Mouse (Mus musculus) liver, postnatal 0 days (tissue): ENCODE results near the gene Bri3bp. TPM values are rescaled to one million over a fixed set of nuclear protein-coding genes. Genes with fewer than 3 reads are reported as not detected.

Experiments
- ATAC-seq: fragments of 200-750 bp; cut with Nextera tagmentation; 2 replicates; pipeline ENCODE4 v1.8.0; 2017; ENCODE audit warnings: mild to moderate bottlenecking, moderate library complexity
- DNase-seq: peaks from one replicate; pipeline ENCODE4 v3.0.0-alpha.2; 2016
- H3K27ac ChIP-seq: fragments of 300-500 bp; sonication (generic); 2 replicates; pipeline ENCODE4 v1.5.1; 2014; ENCODE audit warnings: antibody characterized with exemption, moderate library complexity, mild to moderate bottlenecking, low read depth
- H3K27me3 ChIP-seq: fragments of 300-500 bp; sonication (generic); 2 replicates; pipeline ENCODE4 v1.6.1; 2014; ENCODE audit warnings: low read length, control low read depth, mixed read lengths; ENCODE audit not compliant: insufficient read depth
- H3K36me3 ChIP-seq: fragments of 300-500 bp; sonication (generic); replicated peaks from 2 replicates; pipeline ENCODE4 v1.6.1; 2014; ENCODE audit warnings: mild to moderate bottlenecking, control low read depth, low read length, moderate library complexity, mixed read lengths; ENCODE audit not compliant: insufficient read depth
- H3K4me1 ChIP-seq: fragments of 300-500 bp; sonication (generic); 2 replicates; pipeline ENCODE4 v1.6.1; 2014; ENCODE audit warnings: antibody characterized with exemption, mild to moderate bottlenecking, control low read depth; ENCODE audit not compliant: insufficient read depth
- H3K4me2 ChIP-seq: fragments of 300-500 bp; sonication (generic); 2 replicates; pipeline ENCODE4 v1.6.1; 2014; ENCODE audit warnings: low read depth, mild to moderate bottlenecking, low read length, moderate library complexity, mixed read lengths
- H3K4me3 ChIP-seq: fragments of 300-500 bp; sonication (generic); 2 replicates; pipeline ENCODE4 v1.5.1; 2014; ENCODE audit warnings: low read depth, low read length
- H3K9ac ChIP-seq: fragments of 300-500 bp; sonication (generic); replicated peaks from 2 replicates; pipeline ENCODE4 v1.6.1; 2014; ENCODE audit warnings: mild to moderate bottlenecking, moderate library complexity
- H3K9me3 ChIP-seq: fragments of 300-500 bp; sonication (generic); 2 replicates; pipeline ENCODE4 v1.6.1; 2016; ENCODE audit warnings: mild to moderate bottlenecking, control low read depth, low read length, mixed read lengths
- CTCF ChIP-seq: sonication (generic); IDR thresholded peaks from 2 replicates; pipeline ENCODE4 v1.5.1; 2016; ENCODE audit warnings: antibody characterized with exemption, low read depth
- EP300 ChIP-seq: IDR thresholded peaks from 2 replicates; pipeline ENCODE4 v1.6.1; 2016; ENCODE audit warnings: antibody characterized with exemption, low read depth, mild to moderate bottlenecking
- WGBS: fragments of 180-500 bp; shearing (Covaris S2); extraction: QIAGEN DNeasy Blood & Tissue Kit; methylation state at CpG from one replicate; pipeline ENCODE4 v1.1.7; 2014; ENCODE audit not compliant: insufficient replicate concordance; 5-methylcytosine and 5-hydroxymethylcytosine counted together
- polyA plus RNA-seq: library from polyadenylated mRNA; unstranded; fragments of >200 nt; fragmentation: Nextera tagmentation; extraction: Ambion mirVana; gene quantifications from 2 replicates; pipeline ENCODE4 v1.2.1, GENCODE M21; 2015

Bri3bp gene
- polyA plus RNA-seq, 1 experiment from 2014 or later: 20.9 TPM

DNA sequence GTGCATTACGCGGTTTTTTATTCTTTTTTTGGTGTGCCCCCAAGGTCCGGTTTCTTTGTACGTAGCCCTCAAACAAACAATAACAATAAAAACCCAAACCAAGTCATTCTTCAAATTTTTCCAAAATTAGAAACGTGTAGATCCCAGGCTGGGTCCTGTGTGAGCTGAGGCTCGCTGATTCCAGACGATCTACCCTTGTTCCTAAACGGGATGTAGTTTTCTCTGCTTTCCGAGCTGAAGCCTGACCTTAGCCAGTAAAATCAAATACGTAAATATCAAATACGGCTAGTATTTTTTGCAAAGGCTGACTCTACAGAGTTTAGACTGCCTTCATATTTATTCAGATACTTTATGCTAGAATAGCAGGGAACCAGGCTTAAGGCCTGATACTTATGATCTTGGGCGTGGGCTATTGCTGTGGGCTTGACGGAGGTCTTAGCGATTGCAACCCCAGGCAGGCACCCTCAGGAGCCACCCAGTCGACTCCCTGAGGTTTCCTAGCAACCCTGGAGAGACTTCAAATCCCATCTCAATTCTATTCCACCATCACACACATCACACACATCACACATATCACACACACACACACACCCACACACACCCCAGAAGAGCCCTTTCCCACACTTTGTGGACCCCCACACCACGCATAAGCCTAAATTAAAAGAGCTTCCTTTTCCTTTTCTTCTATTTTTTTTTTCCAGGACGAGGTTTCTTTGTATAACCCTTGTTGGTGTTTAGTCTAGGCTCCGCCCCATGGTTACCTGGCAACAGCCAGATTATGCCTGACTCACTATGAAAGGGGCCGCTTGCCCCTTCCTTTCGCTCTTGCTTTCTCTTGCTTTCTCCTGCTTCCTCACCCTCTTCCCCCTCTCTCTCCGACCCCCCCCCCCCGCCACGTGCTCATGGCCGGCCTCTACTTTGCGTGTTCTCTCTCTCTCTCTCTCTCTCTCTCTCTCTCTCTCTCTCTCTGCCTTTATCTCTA lies 47.5 kb upstream of the Bri3bp start:
- peaks cover 37% of the 10 kb centered on the region for H3K4me1 ChIP-seq
- no peaks in the 10 kb centered on the region for H3K36me3 ChIP-seq
- peak overlapping the region; percentile 40 for H3K4me3 ChIP-seq
- peak overlapping the region; percentile 70 for H3K4me2 ChIP-seq
- no peaks in the 10 kb centered on the region for H3K27me3 ChIP-seq
- peak overlapping the region; percentile 100 for H3K27ac ChIP-seq
- no peak for TF ChIP-seq CTCF
- H3K9me3 ChIP-seq: no peaks in the 10 kb centered on the region
- H3K9ac ChIP-seq: peak overlapping the region; percentile 63
- peak; percentile 87 for DNase-seq
- ATAC-seq: no peak
- WGBS: 8% methylated on average over 24 of the region's 25 CpGs

DNA sequence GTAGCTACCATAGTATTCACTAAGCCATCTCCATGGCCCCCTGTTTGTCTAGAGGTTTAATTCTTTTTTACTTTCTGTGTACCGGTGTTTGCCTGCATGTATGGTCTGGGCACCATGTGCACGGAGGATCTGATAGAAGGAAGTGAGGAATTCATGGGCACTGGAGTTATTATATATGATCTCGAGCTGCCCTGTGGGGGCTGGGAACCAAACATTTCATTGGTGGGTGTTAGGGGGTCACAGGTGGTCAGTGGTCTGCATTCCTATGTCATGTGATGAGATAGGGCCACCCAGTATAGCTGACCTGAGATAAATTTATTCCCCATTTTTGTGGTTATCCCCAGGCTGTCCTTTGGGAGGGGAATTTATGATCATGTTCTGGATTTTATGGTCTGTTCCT lies 46.4 kb upstream of the Bri3bp start:
- Histone ChIP-seq H3K9me3 (no peaks in the 10 kb centered on the region), H3K4me3 (no peak overlapping the region), H3K4me2 (peak overlapping the region; percentile 70; the same call in 1 of the 2 replicates), H3K9ac (no peak overlapping the region), H3K27ac (peak overlapping the region; percentile 100; the same call in 1 of the 2 replicates), H3K4me1 (peaks cover 37% of the 10 kb centered on the region), H3K36me3 (no peaks in the 10 kb centered on the region), H3K27me3 (no peaks in the 10 kb centered on the region)
- no peak for DNase-seq
- TF ChIP-seq EP300 (no peak), CTCF (no peak)
- 42% methylated on average over 3 of the region's 3 CpGs for WGBS
- no peak for ATAC-seq

- Histone ChIP-seq H3K27me3 (no peaks in the 10 kb centered on the region), H3K4me3 (no peak overlapping the region), H3K4me2 (no peak overlapping the region), H3K36me3 (no peaks in the 10 kb centered on the region), H3K4me1 (peaks cover 4% of the 10 kb centered on the region), H3K9me3 (no peaks in the 10 kb centered on the region), H3K9ac (no peak overlapping the region), H3K27ac (no peak overlapping the region)
- DNase-seq (no peak), ATAC-seq (no peak)
- 44% methylated on average over 7 of the region's 7 CpGs for WGBS
- TF ChIP-seq CTCF: no peak
- no peak for TF ChIP-seq EP300
Observed at GRCm38 (mm10) chr5:125400903-125401302, 40.5 kb upstream of the Bri3bp start.

DNA sequence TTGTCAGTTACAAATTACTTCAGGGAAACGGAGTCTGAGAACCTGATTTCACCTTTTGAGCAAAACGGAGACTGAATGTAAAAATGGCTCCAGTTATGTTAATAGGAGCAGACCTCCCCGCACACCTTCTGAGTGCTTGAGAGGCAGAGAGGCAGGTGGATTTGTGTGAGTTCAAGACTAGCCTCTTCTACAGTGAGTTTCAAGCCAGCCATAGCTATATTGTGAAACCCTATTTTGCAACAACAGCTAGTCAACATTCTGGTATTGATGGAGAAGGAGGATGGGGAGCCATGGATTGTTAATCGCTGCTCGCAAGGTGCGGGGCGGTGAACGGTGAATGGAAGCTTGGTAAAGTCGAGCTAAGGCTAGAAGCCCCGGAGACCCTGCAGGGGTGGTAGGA lies 38.9 kb upstream of the Bri3bp start:
- H3K4me2 ChIP-seq: peak overlapping the region; percentile 90
- H3K36me3 ChIP-seq: no peaks in the 10 kb centered on the region
- no peak for TF ChIP-seq EP300
- TF ChIP-seq CTCF: no peak
- ATAC-seq (peak; percentile 18; the same call in 1 of the 2 replicates), DNase-seq (no peak)
- WGBS: 49% methylated on average over 10 of the region's 10 CpGs
- H3K4me3 ChIP-seq: peak overlapping the region; percentile 24
- no peaks in the 10 kb centered on the region for H3K27me3 ChIP-seq
- no peaks in the 10 kb centered on the region for H3K9me3 ChIP-seq
- H3K4me1 ChIP-seq: peaks cover 17% of the 10 kb centered on the region
- peak overlapping the region; percentile 33 for H3K9ac ChIP-seq
- peak overlapping the region; percentile 74 for H3K27ac ChIP-seq

DNA sequence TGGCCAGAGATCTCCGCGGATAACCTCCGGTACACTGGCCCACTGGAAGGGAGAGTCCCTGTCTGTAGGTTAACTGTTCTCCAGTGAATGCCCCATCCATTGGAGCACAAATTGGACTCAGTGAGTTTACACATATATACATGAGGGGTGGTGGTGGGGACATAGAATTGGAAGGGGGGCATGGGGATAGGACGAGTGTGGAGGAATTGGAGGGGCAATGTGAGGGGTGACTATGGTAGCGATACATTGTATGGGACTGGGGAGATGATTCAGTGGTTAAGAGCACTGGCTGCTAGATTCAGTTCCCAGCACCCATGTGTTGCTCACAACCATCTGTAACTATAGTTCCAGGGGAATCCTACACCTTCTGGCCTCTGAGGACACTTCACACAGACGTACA lies 38.4 kb upstream of the Bri3bp start:
- H3K27ac ChIP-seq: peak overlapping the region; percentile 74
- H3K9ac ChIP-seq: peak overlapping the region; percentile 33
- peaks cover 20% of the 10 kb centered on the region for H3K4me1 ChIP-seq
- no peaks in the 10 kb centered on the region for H3K9me3 ChIP-seq
- H3K27me3 ChIP-seq: no peaks in the 10 kb centered on the region
- peak overlapping the region; percentile 24 for H3K4me3 ChIP-seq
- DNase-seq (no peak), ATAC-seq (no peak)
- WGBS: 50% methylated on average over 6 of the region's 6 CpGs
- TF ChIP-seq CTCF: no peak
- TF ChIP-seq EP300: no peak
- H3K36me3 ChIP-seq: no peaks in the 10 kb centered on the region
- peak overlapping the region; percentile 90 for H3K4me2 ChIP-seq

- 15% methylated on average over 31 of the region's 31 CpGs for WGBS
- peak overlapping the region; percentile 53 for H3K4me3 ChIP-seq
- peak; percentile 73 for DNase-seq
- H3K36me3 ChIP-seq: no peaks in the 10 kb centered on the region
- peak overlapping the region; percentile 90 for H3K4me2 ChIP-seq
- peak overlapping the region; percentile 50; the same call in 1 of the 2 replicates for H3K27ac ChIP-seq
- H3K9ac ChIP-seq: peak overlapping the region; percentile 39; the same call in 1 of the 2 replicates
- no peak for ATAC-seq
- no peaks in the 10 kb centered on the region for H3K27me3 ChIP-seq
- no peaks in the 10 kb centered on the region for H3K9me3 ChIP-seq
- TF ChIP-seq EP300 (no peak), CTCF (no peak)
- H3K4me1 ChIP-seq: peaks cover 23% of the 10 kb centered on the region
Observed at GRCm38 (mm10) chr5:125403481-125404465, 37.6 kb upstream of the Bri3bp start.
